Mouse (Mus musculus) adrenal gland, postnatal 10 days (tissue): ENCODE measurements at regions not wholly inside any gene's neighbourhood (a gene's known extent, or its start where the extent isn't known, plus 50 kb on each side); places are given as distances from the start of the nearest gene placed in this dataset.
"Not testable (repeated sequence)": the region's sequence is repeated elsewhere in the genome, so short reads cannot be mapped to it uniquely, and the experiment has no call there.

Experiments used
- DNase-seq: peaks from one replicate; pipeline ENCODE4 v3.0.0; 2021; ENCODE audit warnings: mixed read lengths

DNA sequence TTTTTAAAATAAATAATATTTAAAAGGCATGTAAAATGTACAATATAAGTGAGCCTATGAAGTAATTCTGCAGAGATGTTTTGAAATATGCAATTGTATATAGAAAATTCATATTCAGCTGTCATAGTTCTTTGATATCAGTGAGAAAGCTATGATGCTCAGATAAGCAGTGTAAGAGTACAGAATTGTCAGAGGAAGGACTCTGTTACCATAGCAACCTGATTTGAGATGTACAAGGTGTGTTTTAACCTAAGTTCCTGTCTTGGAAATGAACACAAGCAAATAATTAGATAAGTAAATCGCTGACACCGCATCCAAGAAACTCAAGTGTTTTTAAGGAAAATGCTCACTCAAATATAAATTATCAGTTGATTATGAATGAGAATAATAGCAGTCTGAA lies 271.8 kb downstream of the Gabrg2 start:
- DNase-seq, result no peak

DNA sequence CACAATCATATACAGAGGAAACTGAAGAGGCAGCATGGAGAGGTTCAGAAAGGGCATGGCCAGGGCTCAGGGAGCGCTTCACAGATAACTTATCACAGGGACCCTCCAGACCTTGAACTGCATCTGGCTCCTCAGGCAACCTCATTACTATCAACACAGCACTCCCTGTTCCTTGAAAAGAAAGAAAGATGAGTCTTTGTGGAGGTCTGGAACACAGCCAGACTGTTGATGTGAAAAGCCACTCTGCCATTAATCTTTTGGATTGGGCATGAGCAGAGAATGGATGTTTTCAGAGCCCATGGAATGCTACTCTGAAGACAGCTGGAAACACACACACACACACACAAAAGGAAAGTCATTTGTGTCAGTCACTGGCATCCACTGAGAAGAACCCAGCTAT lies 284.0 kb downstream of the Gabrg2 start:
- peak; percentile 11 for DNase-seq

DNA sequence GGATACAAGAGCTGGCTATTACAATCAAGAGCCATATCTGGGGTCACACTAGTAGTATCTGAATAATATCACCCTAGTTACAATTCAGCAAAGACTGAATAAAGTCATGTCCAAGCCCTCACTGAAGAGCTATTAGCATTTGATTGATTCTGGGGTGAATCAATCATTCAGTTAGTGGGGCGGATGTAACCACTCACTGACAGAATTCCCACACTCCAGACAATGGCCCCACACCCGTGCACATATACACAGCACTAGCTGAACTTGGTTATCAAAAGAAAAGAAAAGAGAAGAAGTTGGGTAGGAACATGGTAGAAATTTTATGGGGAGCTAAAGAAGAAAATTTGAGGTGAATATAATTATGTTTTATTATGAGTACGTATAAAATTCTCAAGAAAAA lies 310.0 kb downstream of the Gabrg2 start:
- no peak for DNase-seq

DNA sequence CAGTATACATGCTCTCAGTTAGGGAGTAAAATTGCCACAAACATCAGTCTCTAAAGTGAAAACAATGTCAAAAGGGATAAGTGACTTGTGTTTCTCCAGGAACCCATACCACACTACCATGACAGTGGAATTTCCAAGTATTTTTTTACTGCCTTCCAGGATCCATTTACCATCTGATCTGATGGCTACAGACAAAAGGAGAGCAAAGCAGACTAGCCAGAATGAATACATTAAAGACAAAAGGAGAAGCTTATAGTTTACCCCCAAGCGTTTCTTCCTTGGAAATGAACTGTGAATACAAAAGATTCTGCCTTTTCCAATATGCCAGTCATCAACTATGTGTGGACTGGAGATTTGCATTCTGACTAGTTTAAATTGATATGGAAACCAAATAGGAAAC lies 317.7 kb downstream of the Gabrg2 start:
- no peak for DNase-seq

DNA sequence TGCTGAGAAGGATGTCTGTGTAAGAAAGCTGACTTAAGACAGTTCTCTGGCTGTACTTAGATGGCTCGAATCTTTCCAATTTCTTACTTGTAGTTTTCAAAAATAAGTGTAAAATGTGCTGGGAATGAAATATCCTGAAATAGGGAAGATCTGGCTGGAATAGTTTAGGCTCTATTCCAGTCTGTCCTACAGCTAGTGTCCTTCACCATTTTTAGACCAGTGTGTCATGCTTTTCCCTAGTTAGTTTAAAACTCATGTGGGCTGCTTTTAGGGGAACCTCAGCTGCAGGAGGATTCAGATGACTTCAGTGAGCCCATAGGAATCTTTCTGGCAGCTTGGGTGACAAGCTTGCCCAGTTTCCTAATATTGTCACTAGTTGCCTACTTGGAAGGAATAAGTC lies 348.1 kb downstream of the Gabrg2 start:
- no peak for DNase-seq

DNA sequence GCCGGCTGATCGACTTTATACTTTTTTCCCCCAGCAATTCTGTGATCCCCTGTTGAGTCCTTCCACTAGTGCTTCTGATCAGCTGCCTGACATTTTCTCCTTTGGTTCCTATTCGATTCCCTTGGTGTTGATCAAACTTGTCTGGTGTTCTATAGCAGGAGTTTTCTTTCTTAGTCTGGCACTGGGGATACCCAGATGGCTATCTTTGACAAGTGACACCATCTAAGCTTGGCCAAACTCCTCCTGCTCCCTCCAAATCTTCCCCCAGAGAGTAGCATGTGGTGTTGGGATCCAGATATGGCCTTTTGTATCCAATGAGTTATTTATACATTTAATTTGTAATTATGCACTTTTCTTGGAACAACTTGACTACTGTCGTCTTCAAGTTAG lies 355.2 kb downstream of the Gabrg2 start:
- no peak for DNase-seq

DNA sequence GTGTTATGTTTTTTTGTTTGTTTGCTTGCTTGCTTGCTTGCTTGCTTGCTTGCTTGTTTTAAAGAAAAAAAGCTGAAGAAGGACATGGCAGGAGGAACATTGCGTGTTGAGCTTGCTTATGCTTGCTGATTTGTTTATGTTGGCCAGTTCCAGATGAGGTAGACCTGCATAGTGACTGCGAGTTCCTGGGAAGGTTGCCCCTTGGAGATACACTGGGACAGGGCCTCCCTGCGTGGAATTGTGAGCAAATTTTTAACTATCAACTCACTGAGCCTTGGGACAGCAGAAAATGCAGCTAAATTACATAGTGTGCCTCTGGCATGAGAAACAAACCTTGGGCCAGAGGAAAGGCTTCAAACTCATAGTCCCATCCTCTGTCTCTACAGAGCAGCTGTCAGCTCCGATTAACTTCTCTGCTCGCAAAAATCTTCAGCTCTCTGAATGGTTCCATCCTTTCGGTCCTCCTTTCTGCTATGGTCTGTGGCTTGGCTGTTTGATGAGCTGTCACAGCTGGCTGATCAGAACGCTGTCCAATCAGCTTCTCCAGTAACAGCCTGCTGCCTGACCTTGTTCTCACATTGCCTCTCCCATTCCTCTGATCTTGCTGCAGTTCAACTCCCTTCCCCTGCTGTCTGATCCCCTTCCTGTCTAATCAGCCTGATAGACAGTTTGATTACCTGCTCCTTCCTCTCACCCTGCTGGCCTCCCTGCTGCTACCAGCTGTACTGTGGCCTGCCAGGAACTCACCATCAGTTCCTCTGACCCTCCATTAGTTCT lies 355.7 kb downstream of the Gabrg2 start:
- no peak for DNase-seq

DNA sequence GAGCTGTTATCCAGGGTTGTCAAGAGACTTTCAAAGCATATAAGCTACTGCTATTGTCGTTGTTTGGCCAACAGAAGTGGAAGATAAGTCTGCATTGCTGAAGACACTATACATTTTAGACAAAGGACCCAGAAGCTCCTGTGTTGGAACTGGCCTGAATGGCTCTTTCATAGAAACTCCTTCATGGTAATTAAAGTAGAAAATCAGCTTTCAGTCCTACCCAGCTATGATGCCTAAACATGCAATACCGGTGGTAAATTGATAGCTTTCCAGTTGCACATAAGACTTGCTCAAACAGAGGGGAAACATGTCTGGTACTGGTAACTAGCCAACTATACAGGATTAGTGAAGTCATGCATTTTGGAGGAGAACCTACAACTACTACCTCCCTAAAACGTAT lies 356.6 kb downstream of the Gabrg2 start:
- no peak for DNase-seq

DNA sequence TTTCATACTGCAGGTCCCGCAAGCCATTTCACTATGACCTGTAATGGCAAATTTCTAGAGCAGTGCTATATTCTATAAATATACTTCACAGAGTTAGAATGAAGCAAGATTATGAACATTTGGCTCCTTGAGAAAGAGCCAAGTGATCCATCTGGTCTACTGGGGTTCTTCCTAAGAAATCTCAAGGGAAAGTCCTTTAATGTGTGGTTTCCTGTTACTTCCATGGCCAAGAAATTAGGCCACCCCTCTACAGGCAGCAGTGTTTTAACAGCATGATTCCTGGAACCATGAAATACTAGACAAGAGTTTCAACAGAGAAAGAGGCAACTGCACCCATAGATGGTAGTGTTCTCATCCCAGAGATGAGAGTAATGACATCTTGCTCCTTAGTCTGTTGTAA lies 401.7 kb downstream of the Gabrg2 start:
- DNase-seq, result no peak

DNA sequence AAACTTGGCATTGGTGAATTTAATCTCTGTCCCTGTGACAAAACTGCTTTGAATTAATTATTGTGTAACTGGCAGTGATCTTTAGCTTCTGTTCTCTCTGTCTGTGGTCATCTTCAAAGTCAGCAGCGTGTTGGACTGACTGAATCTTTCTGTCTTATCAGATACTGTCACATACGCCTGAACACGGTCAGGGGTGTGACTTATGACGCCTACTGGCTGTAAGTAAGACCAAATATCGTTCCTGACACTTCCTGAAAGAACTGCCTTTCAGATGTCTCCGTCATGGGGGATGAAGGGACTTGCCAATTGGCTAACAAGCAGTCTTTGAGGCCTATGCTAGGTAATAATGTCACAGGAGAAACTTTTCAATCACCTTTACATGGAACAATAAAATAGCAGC lies 402.2 kb downstream of the Gabrg2 start:
- DNase-seq, result no peak

DNA sequence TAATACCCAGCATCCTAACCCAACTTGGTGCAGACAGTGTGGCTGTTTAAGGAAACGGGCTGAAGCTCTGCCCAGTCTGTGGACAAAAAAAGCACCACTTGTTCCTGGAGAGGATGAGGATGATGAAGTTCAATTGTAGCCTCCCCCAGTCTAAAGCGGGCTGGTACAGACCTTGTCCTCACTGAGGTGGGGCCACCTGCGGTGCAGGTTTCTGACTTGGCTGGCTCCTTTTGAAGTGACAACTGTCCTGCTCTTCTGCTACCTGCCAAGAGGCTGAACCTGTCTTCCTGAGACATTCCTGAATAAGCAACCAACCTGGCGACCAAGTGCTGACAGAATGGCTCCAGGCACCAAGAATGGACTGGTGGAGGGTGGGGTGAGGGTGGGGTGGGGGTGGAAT lies 409.2 kb downstream of the Gabrg2 start:
- not testable (repeated sequence) for DNase-seq
